Mouse (Mus musculus): ENCODE results near the gene Brca2. TPM values are rescaled to one million over a fixed set of nuclear protein-coding genes. Genes with fewer than 3 reads are reported as not detected.
A peak's percentile ranks its signal among the peaks of the same experiment; 100 is the strongest.

The Brca2 gene
- polyA plus RNA-seq, 1 experiment from 2014 or later: 23.4 TPM

- Histone ChIP-seq H3K4me2 (ENCODE audit: low read depth, low read length) (no peak overlapping the region; the same call in 1 of the 2 replicates), H3K9ac (ENCODE audit: low read length) (no peak overlapping the region), H3K4me1 (replicated peaks; ENCODE audit: control insufficient read depth, insufficient read depth, low read length) (peaks cover 15% of the 10 kb centered on the region), H3K4me3 (ENCODE audit: low read length) (no peak overlapping the region), H3K27ac (ENCODE audit: low read length) (peak overlapping the region; percentile 56), H3K27me3 (ENCODE audit: control insufficient read depth, insufficient read depth, low read depth, low read length) (no peaks in the 10 kb centered on the region), H3K9me3 (ENCODE audit: control insufficient read depth, low read length) (no peaks in the 10 kb centered on the region), H3K36me3 (ENCODE audit: control insufficient read depth, insufficient read depth, low read length) (0 out of 2 replicates have a peak, but pooled peaks cover 2% of the 10 kb centered on the region)
- 45% methylated on average over 3 of the region's 3 CpGs for WGBS
- peak; percentile 84 for ATAC-seq (ENCODE audit: low read depth)
Measured at GRCm38 (mm10) chr5:150574403-150574802, 52.0 kb downstream of the Brca2 start.

GRCm38 (mm10) chr5:150574885-150575284, 52.5 kb downstream of the Brca2 start:
- Histone ChIP-seq H3K4me3 (ENCODE audit: low read length) (no peak overlapping the region), H3K27me3 (ENCODE audit: control insufficient read depth, insufficient read depth, low read depth, low read length) (no peaks in the 10 kb centered on the region), H3K36me3 (ENCODE audit: control insufficient read depth, insufficient read depth, low read length) (0 out of 2 replicates have a peak, but pooled peaks cover 2% of the 10 kb centered on the region), H3K4me2 (ENCODE audit: low read depth, low read length) (no peak overlapping the region; the same call in 1 of the 2 replicates), H3K4me1 (replicated peaks; ENCODE audit: control insufficient read depth, insufficient read depth, low read length) (peaks cover 15% of the 10 kb centered on the region), H3K27ac (ENCODE audit: low read length) (peak overlapping the region; percentile 56), H3K9ac (ENCODE audit: low read length) (no peak overlapping the region), H3K9me3 (ENCODE audit: control insufficient read depth, low read length) (no peaks in the 10 kb centered on the region)
- 35% methylated on average over 5 of the region's 5 CpGs for WGBS
- ATAC-seq (ENCODE audit: low read depth): peak; percentile 59; the same call in 1 of the 2 replicates

- 57% methylated on average over 11 of the region's 11 CpGs for WGBS
- Histone ChIP-seq H3K27me3 (ENCODE audit: control insufficient read depth, insufficient read depth, low read depth, low read length) (no peaks in the 10 kb centered on the region), H3K4me2 (ENCODE audit: low read depth, low read length) (no peak overlapping the region), H3K4me1 (replicated peaks; ENCODE audit: control insufficient read depth, insufficient read depth, low read length) (peaks cover 15% of the 10 kb centered on the region), H3K4me3 (ENCODE audit: low read length) (no peak overlapping the region), H3K36me3 (ENCODE audit: control insufficient read depth, insufficient read depth, low read length) (0 out of 2 replicates have a peak, but pooled peaks cover 2% of the 10 kb centered on the region), H3K27ac (ENCODE audit: low read length) (no peak overlapping the region), H3K9me3 (ENCODE audit: control insufficient read depth, low read length) (no peaks in the 10 kb centered on the region), H3K9ac (ENCODE audit: low read length) (no peak overlapping the region)
- ATAC-seq (ENCODE audit: low read depth): no peak
Measured at GRCm38 (mm10) chr5:150576832-150577231, 54.4 kb downstream of the Brca2 start.

GRCm38 (mm10) chr5:150578613-150579171, 56.3 kb downstream of the Brca2 start:
- no peak overlapping the region for H3K4me3 ChIP-seq (ENCODE audit: low read length)
- H3K27ac ChIP-seq (ENCODE audit: low read length): no peak overlapping the region
- H3K27me3 ChIP-seq (ENCODE audit: control insufficient read depth, insufficient read depth, low read depth, low read length): no peaks in the 10 kb centered on the region
- no peaks in the 10 kb centered on the region for H3K36me3 ChIP-seq (ENCODE audit: control insufficient read depth, insufficient read depth, low read length)
- H3K9me3 ChIP-seq (ENCODE audit: control insufficient read depth, low read length): no peaks in the 10 kb centered on the region
- no peak for ATAC-seq (ENCODE audit: low read depth)
- peaks cover 15% of the 10 kb centered on the region for H3K4me1 ChIP-seq (replicated peaks; ENCODE audit: control insufficient read depth, insufficient read depth, low read length)
- H3K4me2 ChIP-seq (ENCODE audit: low read depth, low read length): no peak overlapping the region
- no peak overlapping the region for H3K9ac ChIP-seq (ENCODE audit: low read length)
- WGBS: 36% methylated on average over 6 of the region's 6 CpGs

GRCm38 (mm10) chr5:150581180-150581579, 58.8 kb downstream of the Brca2 start:
- WGBS: 54% methylated on average over 6 of the region's 6 CpGs
- Histone ChIP-seq H3K27me3 (ENCODE audit: control insufficient read depth, insufficient read depth, low read depth, low read length) (no peaks in the 10 kb centered on the region), H3K36me3 (ENCODE audit: control insufficient read depth, insufficient read depth, low read length) (no peaks in the 10 kb centered on the region), H3K4me1 (replicated peaks; ENCODE audit: control insufficient read depth, insufficient read depth, low read length) (peaks cover 8% of the 10 kb centered on the region; the same call in 1 of the 2 replicates), H3K4me3 (ENCODE audit: low read length) (no peak overlapping the region), H3K9ac (ENCODE audit: low read length) (no peak overlapping the region), H3K4me2 (ENCODE audit: low read depth, low read length) (no peak overlapping the region), H3K27ac (ENCODE audit: low read length) (no peak overlapping the region), H3K9me3 (ENCODE audit: control insufficient read depth, low read length) (no peaks in the 10 kb centered on the region)
- ATAC-seq (ENCODE audit: low read depth): no peak

- H3K9ac ChIP-seq (ENCODE audit: low read length): no peak overlapping the region
- 66% methylated on average over 5 of the region's 5 CpGs for WGBS
- no peaks in the 10 kb centered on the region for H3K27me3 ChIP-seq (ENCODE audit: control insufficient read depth, insufficient read depth, low read depth, low read length)
- H3K4me3 ChIP-seq (ENCODE audit: low read length): no peak overlapping the region
- no peaks in the 10 kb centered on the region for H3K9me3 ChIP-seq (ENCODE audit: control insufficient read depth, low read length)
- no peak overlapping the region for H3K4me2 ChIP-seq (ENCODE audit: low read depth, low read length)
- peaks cover 8% of the 10 kb centered on the region; the same call in 1 of the 2 replicates for H3K4me1 ChIP-seq (replicated peaks; ENCODE audit: control insufficient read depth, insufficient read depth, low read length)
- no peak for ATAC-seq (ENCODE audit: low read depth)
- H3K27ac ChIP-seq (ENCODE audit: low read length): no peak overlapping the region
- no peaks in the 10 kb centered on the region for H3K36me3 ChIP-seq (ENCODE audit: control insufficient read depth, insufficient read depth, low read length)
Measured at GRCm38 (mm10) chr5:150583181-150583580, 60.8 kb downstream of the Brca2 start.

GRCm38 (mm10) chr5:150583622-150584336, 61.3 kb downstream of the Brca2 start:
- Histone ChIP-seq H3K4me1 (replicated peaks; ENCODE audit: control insufficient read depth, insufficient read depth, low read length) (peaks cover 3% of the 10 kb centered on the region; the same call in 1 of the 2 replicates), H3K9me3 (ENCODE audit: control insufficient read depth, low read length) (no peaks in the 10 kb centered on the region), H3K4me3 (ENCODE audit: low read length) (no peak overlapping the region), H3K27me3 (ENCODE audit: control insufficient read depth, insufficient read depth, low read depth, low read length) (no peaks in the 10 kb centered on the region), H3K9ac (ENCODE audit: low read length) (no peak overlapping the region), H3K36me3 (ENCODE audit: control insufficient read depth, insufficient read depth, low read length) (no peaks in the 10 kb centered on the region), H3K4me2 (ENCODE audit: low read depth, low read length) (no peak overlapping the region), H3K27ac (ENCODE audit: low read length) (no peak overlapping the region)
- peak; percentile 38; the same call in 1 of the 2 replicates for ATAC-seq (ENCODE audit: low read depth)
- WGBS: 37% methylated on average over 5 of the region's 5 CpGs

GRCm38 (mm10) chr5:150584337-150584729, 61.9 kb downstream of the Brca2 start:
- H3K27ac ChIP-seq (ENCODE audit: low read length): no peak overlapping the region
- no peaks in the 10 kb centered on the region for H3K9me3 ChIP-seq (ENCODE audit: control insufficient read depth, low read length)
- 33% methylated on average over 6 of the region's 6 CpGs for WGBS
- H3K4me3 ChIP-seq (ENCODE audit: low read length): no peak overlapping the region
- H3K27me3 ChIP-seq (ENCODE audit: control insufficient read depth, insufficient read depth, low read depth, low read length): no peaks in the 10 kb centered on the region
- H3K4me2 ChIP-seq (ENCODE audit: low read depth, low read length): no peak overlapping the region
- no peaks in the 10 kb centered on the region for H3K4me1 ChIP-seq (replicated peaks; ENCODE audit: control insufficient read depth, insufficient read depth, low read length)
- ATAC-seq (ENCODE audit: low read depth): no peak
- no peaks in the 10 kb centered on the region for H3K36me3 ChIP-seq (ENCODE audit: control insufficient read depth, insufficient read depth, low read length)
- no peak overlapping the region for H3K9ac ChIP-seq (ENCODE audit: low read length)

- no peaks in the 10 kb centered on the region for H3K9me3 ChIP-seq (ENCODE audit: control insufficient read depth, low read length)
- no peak overlapping the region for H3K9ac ChIP-seq (ENCODE audit: low read length)
- 73% methylated on average over 2 of the region's 2 CpGs for WGBS
Measured at GRCm38 (mm10) chr5:150589945-150590344, 67.5 kb downstream of the Brca2 start.

More at GRCm38 (mm10) chr5:150589945-150590344, 67.5 kb downstream of the Brca2 start:
- no peak overlapping the region for H3K27ac ChIP-seq (ENCODE audit: low read length)
- H3K4me1 ChIP-seq (replicated peaks; ENCODE audit: control insufficient read depth, insufficient read depth, low read length): peaks cover 8% of the 10 kb centered on the region
- H3K27me3 ChIP-seq (ENCODE audit: control insufficient read depth, insufficient read depth, low read depth, low read length): no peaks in the 10 kb centered on the region
- ATAC-seq (ENCODE audit: low read depth): no peak
- no peak overlapping the region for H3K4me2 ChIP-seq (ENCODE audit: low read depth, low read length)
- no peaks in the 10 kb centered on the region for H3K36me3 ChIP-seq (ENCODE audit: control insufficient read depth, insufficient read depth, low read length)
- no peak overlapping the region for H3K4me3 ChIP-seq (ENCODE audit: low read length)

Measured in lung, embryonic 16.5 days (tissue).